ENCODE assay signal across 8 mouse cellular contexts in the genomic region with DNA sequence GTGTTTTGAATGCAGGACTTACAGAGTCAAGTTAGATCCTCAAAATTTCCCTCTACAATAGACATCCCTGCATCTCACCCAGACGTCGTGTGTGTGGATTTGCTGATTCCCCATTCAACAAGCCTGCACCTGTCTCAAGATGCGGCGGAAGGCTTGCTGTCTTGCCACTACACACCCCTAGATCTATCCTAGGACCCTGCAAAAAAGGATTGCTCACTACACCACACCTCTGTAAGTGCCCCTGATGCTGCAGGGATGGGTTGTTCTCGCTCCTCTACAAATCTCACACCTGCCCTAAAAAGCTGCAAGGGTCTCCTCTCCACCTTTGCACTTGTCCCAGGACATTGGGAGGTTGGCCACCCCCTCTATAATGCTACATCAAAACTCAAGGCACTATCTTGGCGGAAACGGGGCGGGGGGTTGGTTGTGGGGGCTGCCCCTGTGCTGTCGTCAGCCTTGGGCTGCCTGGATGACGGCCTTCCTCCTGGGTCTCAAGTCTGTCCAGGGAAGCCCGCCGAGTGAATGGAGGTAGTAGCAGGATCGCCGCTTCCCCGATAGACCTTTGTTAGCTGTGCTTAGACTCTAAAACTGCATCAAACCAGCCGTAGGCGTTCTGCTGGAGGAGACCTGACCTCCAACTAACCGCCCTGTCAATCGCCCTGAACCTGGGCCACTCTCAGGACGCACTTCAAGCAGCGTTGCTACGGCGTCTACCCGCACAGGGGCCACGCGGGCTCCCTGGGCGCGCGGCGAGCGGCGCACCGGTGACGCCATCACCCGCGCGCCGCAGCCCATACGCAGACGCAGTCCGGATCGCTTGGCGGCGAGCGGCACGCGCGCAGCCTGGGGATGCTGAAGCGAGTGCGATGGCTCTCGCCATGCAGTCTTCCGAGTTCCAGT. TPM values are rescaled to one million over a fixed set of nuclear protein-coding genes. Genes with fewer than 3 reads are reported as not detected.
DNase-seq lines count a peak whose midpoint lies in the region; ATAC-seq and TF ChIP-seq lines count a peak whose summit lies in the region.

A gene (plus strand): TSS at position 492 of the 900 bp plus-strand sequence.
A gene (minus strand): TSS at position 741 of the 900 bp plus-strand sequence.

- peak within 1 kb of the TSS; percentile 84 for H3K4me3 ChIP-seq in erythroblast, embryonic 14.5 days (replicated peaks)
- H3K4me3 ChIP-seq in heart, embryonic 14.5 days (ENCODE audit: control insufficient read depth in 1 of 2, insufficient read depth in 1 of 2, low read depth in 1 of 2, low read length in 2 of 2): peak within 1 kb of the TSS; percentile 68 to 87
- peak within 1 kb of the TSS; percentile 80 for H3K4me3 ChIP-seq in liver, embryonic 15.5 days (replicated peaks)
- H3K4me3 ChIP-seq in neural tube, embryonic 12.5 days: peak within 1 kb of the TSS; percentile 85
- peak within 1 kb of the TSS; percentile 78 for H3K4me3 ChIP-seq in stomach, postnatal 0 days (ENCODE audit: low read depth, low read length)

- WGBS in heart, embryonic 14.5 days: 5% methylated on average over 52 of the region's 52 CpGs
- WGBS in liver, embryonic 15.5 days (ENCODE audit: insufficient replicate concordance): 5% methylated on average over 52 of the region's 52 CpGs
- WGBS in neural tube, embryonic 12.5 days: 6% methylated on average over 52 of the region's 52 CpGs
- 3% methylated on average over 51 of the region's 52 CpGs for WGBS in stomach, postnatal 0 days

- TF ChIP-seq EP300 in stomach, postnatal 0 days (optimal IDR thresholded peaks at IDR 0.05): no peak

- peak; percentile 89 for ATAC-seq in CD4-positive, CD25-positive, alpha-beta regulatory T cell, adult 4 months
- peak; percentile 85 for ATAC-seq in heart, embryonic 14.5 days (ENCODE audit: insufficient number of reproducible peaks, insufficient read depth, low FRiP score, low read depth)
- ATAC-seq in liver, embryonic 15.5 days (ENCODE audit: insufficient read depth): peak; percentile 83
- ATAC-seq in neural tube, embryonic 12.5 days (ENCODE audit: low FRiP score, low read depth): peak; percentile 96
- peak; percentile 94 for ATAC-seq in stomach, postnatal 0 days (ENCODE audit: low FRiP score, low TSS enrichment)

- H3K9me3 ChIP-seq in erythroblast, embryonic 14.5 days (ENCODE audit: control insufficient read depth, low read length): no peaks in the 10 kb centered on the region
- no peaks in the 10 kb centered on the region for H3K9me3 ChIP-seq in heart, embryonic 14.5 days (ENCODE audit: control insufficient read depth, low read length)
- H3K9me3 ChIP-seq in liver, embryonic 15.5 days (replicated peaks): no peaks in the 10 kb centered on the region
- no peaks in the 10 kb centered on the region for H3K9me3 ChIP-seq in neural tube, embryonic 12.5 days
- no peaks in the 10 kb centered on the region for H3K9me3 ChIP-seq in stomach, postnatal 0 days (ENCODE audit: control insufficient read depth, low read length)

- H3K36me3 ChIP-seq in erythroblast, embryonic 14.5 days (ENCODE audit: control insufficient read depth): peaks cover 14% of the 10 kb centered on the region
- 0 out of 2 replicates have a peak, but pooled peaks cover 8% of the 10 kb centered on the region for H3K36me3 ChIP-seq in heart, embryonic 14.5 days (ENCODE audit: control insufficient read depth, insufficient read depth, low read length)
- H3K36me3 ChIP-seq in liver, embryonic 15.5 days (replicated peaks): no peaks in the 10 kb centered on the region
- H3K36me3 ChIP-seq in neural tube, embryonic 12.5 days: no peaks in the 10 kb centered on the region; the same call in 1 of the 2 replicates
- no peaks in the 10 kb centered on the region for H3K36me3 ChIP-seq in stomach, postnatal 0 days (ENCODE audit: control insufficient read depth, insufficient read depth, low read length)

- peak within 1 kb of the TSS; percentile 96 for H3K4me2 ChIP-seq in heart, embryonic 14.5 days (ENCODE audit: low read length)
- peak within 1 kb of the TSS; percentile 93 for H3K4me2 ChIP-seq in liver, embryonic 15.5 days
- peak within 1 kb of the TSS; percentile 84 for H3K4me2 ChIP-seq in neural tube, embryonic 12.5 days (replicated peaks)
- H3K4me2 ChIP-seq in stomach, postnatal 0 days (replicated peaks; ENCODE audit: low read depth): peak within 1 kb of the TSS; percentile 97

- peak within 1 kb of the TSS; percentile 85 for H3K9ac ChIP-seq in heart, embryonic 14.5 days (ENCODE audit: low read length)
- peak within 1 kb of the TSS; percentile 63 for H3K9ac ChIP-seq in liver, embryonic 15.5 days
- H3K9ac ChIP-seq in neural tube, embryonic 12.5 days: peak within 1 kb of the TSS; percentile 74
- peak within 1 kb of the TSS; percentile 78 for H3K9ac ChIP-seq in stomach, postnatal 0 days (ENCODE audit: low read length)

- H3K27me3 ChIP-seq in erythroblast, embryonic 14.5 days (ENCODE audit: control insufficient read depth): no peaks in the 10 kb centered on the region
- H3K27me3 ChIP-seq in heart, embryonic 14.5 days (ENCODE audit: control insufficient read depth, insufficient read depth, low read length): no peaks in the 10 kb centered on the region
- H3K27me3 ChIP-seq in liver, embryonic 15.5 days: no peaks in the 10 kb centered on the region
- H3K27me3 ChIP-seq in neural tube, embryonic 12.5 days (replicated peaks): no peaks in the 10 kb centered on the region
- no peaks in the 10 kb centered on the region for H3K27me3 ChIP-seq in stomach, postnatal 0 days (ENCODE audit: control insufficient read depth, insufficient read depth, low read length)

- peak; percentile 96 for TF ChIP-seq POLR2A in brain, embryonic 14.5 days (IDR thresholded peaks at IDR 0.05; ENCODE audit: borderline replicate concordance, extremely low read depth, insufficient read depth, insufficient read length, poor library complexity, severe bottlenecking)

- peak; percentile 94 for DNase-seq in brain, embryonic 14.5 days (ENCODE audit: low read depth)
- peak; percentile 85 for DNase-seq in kidney, postnatal 14 days
- DNase-seq in stomach, postnatal 0 days (ENCODE audit: low spot score): peak; percentile 82

- TF ChIP-seq CTCF in brain, embryonic 14.5 days (IDR thresholded peaks at IDR 0.05; ENCODE audit: borderline replicate concordance, extremely low read depth, insufficient read depth, insufficient read length): no peak
- no peak for TF ChIP-seq CTCF in stomach, postnatal 0 days (IDR thresholded peaks at IDR 0.05; ENCODE audit: low read depth)

- H3K27ac ChIP-seq in heart, embryonic 14.5 days (replicated peaks in 1 of 2; ENCODE audit: control insufficient read depth in 1 of 2, insufficient read depth in 1 of 2, low read depth in 2 of 2, low read length in 2 of 2): peak within 1 kb of the TSS; percentile 55 to 73
- peak within 1 kb of the TSS; percentile 59; the same call in 1 of the 2 replicates for H3K27ac ChIP-seq in liver, embryonic 15.5 days (replicated peaks)
- H3K27ac ChIP-seq in neural tube, embryonic 12.5 days: peak within 1 kb of the TSS; percentile 34; the same call in 1 of the 2 replicates
- H3K27ac ChIP-seq in stomach, postnatal 0 days (replicated peaks): peak within 1 kb of the TSS; percentile 77

- H3K4me1 ChIP-seq in erythroblast, embryonic 14.5 days (ENCODE audit: control insufficient read depth): peaks cover 36% of the 10 kb centered on the region
- H3K4me1 ChIP-seq in heart, embryonic 14.5 days (ENCODE audit: control insufficient read depth in 2 of 2, insufficient read depth in 2 of 2, low read length in 2 of 2): peaks cover 8 to 16% of the 10 kb centered on the region in 2 experiments
- H3K4me1 ChIP-seq in liver, embryonic 15.5 days (replicated peaks): peaks cover 36% of the 10 kb centered on the region
- peaks cover 22% of the 10 kb centered on the region for H3K4me1 ChIP-seq in neural tube, embryonic 12.5 days
- peaks cover 4% of the 10 kb centered on the region; the same call in 1 of the 2 replicates for H3K4me1 ChIP-seq in stomach, postnatal 0 days (replicated peaks; ENCODE audit: control insufficient read depth, insufficient read depth)

RNA-seq across cellular contexts. Expression of the first gene that starts in this region (rescaled TPM):
- polyA plus RNA-seq in CD4-positive, CD25-positive, alpha-beta regulatory T cell, adult 4 months (2017; shearing (Covaris generic)): 10 to 100 TPM; 57.7 to 68.2 TPM
- polyA plus RNA-seq in brain, embryonic 14.5 days (2012; rRNA removed): 22.9 and 30.1 TPM in 2 replicates
- polyA plus RNA-seq in erythroblast, embryonic 14.5 days (2012): 2.1 and 2.3 TPM in 2 replicates
- 23.2 and 24.1 TPM in 2 replicates for polyA plus RNA-seq in heart, embryonic 14.5 days (2014; fragmentation: Nextera tagmentation; extraction: Ambion mirVana)
- polyA plus RNA-seq in liver, embryonic 15.5 days (2015; fragmentation: Nextera tagmentation; extraction: Ambion mirVana): 17.4 and 19.7 TPM in 2 replicates
- polyA plus RNA-seq in neural tube, embryonic 12.5 days (2016; fragmentation: Nextera tagmentation; extraction: Ambion mirVana): 43.7 and 52.2 TPM in 2 replicates
- 18.6 and 19.2 TPM in 2 replicates for polyA plus RNA-seq in stomach, postnatal 0 days (2015; fragmentation: Nextera tagmentation; extraction: Ambion mirVana)

RNA-seq across cellular contexts. Expression of the second gene that starts in this region (rescaled TPM):
- polyA plus RNA-seq in CD4-positive, CD25-positive, alpha-beta regulatory T cell, adult 4 months (2017; shearing (Covaris generic)): 1 to 10 TPM; 2.7 to 2.9 TPM
- 0.49 and 0.55 TPM in 2 replicates for polyA plus RNA-seq in brain, embryonic 14.5 days (2012; rRNA removed)
- not detected in 2 replicates for polyA plus RNA-seq in erythroblast, embryonic 14.5 days (2012)
- polyA plus RNA-seq in heart, embryonic 14.5 days (2014; fragmentation: Nextera tagmentation; extraction: Ambion mirVana): 0.11 and 0.49 TPM in 2 replicates
- polyA plus RNA-seq in liver, embryonic 15.5 days (2015; fragmentation: Nextera tagmentation; extraction: Ambion mirVana): 0.12 and 0.21 TPM in 2 replicates
- 0.28 and 0.47 TPM in 2 replicates for polyA plus RNA-seq in neural tube, embryonic 12.5 days (2016; fragmentation: Nextera tagmentation; extraction: Ambion mirVana)
- polyA plus RNA-seq in stomach, postnatal 0 days (2015; fragmentation: Nextera tagmentation; extraction: Ambion mirVana): 0.41 and 0.52 TPM in 2 replicates

Comparison
In these comparisons a context has a peak if more than half of its experiments do, and no peak if none do; other contexts are left out.
1. Peak in every context shown above with its lines: DNase-seq, ATAC-seq, H3K4me3 ChIP-seq and H3K27ac ChIP-seq.